Mouse (Mus musculus) G1E (cell line): Measurements from ENCODE around the gene Sv2b.

Experiments
- CTCF ChIP-seq: IDR thresholded peaks from 2 replicates; pipeline ENCODE4 v1.5.1; 2012; ENCODE audit warnings: low read depth, low read length, inconsistent platforms, mixed read lengths
- GATA1 ChIP-seq: IDR thresholded peaks from 2 replicates; pipeline ENCODE4 v1.6.1; 2012; ENCODE audit warnings: borderline replicate concordance, low read length, inconsistent platforms, mixed read lengths
- GATA2 ChIP-seq: IDR thresholded peaks from 2 replicates; pipeline ENCODE4 v1.6.1; 2012; ENCODE audit warnings: low read depth, low read length, inconsistent platforms, borderline replicate concordance
- POLR2AphosphoS5 ChIP-seq: IDR thresholded peaks from 2 replicates; pipeline ENCODE4 v1.6.1; 2012; ENCODE audit warnings: low read depth, low read length, inconsistent platforms; ENCODE audit not compliant: insufficient replicate concordance
- TAL1 ChIP-seq: conservative IDR thresholded peaks from 2 replicates; pipeline ENCODE4 v1.6.1; 2012; ENCODE audit warnings: low read depth, low read length, inconsistent platforms, mixed read lengths

DNA sequence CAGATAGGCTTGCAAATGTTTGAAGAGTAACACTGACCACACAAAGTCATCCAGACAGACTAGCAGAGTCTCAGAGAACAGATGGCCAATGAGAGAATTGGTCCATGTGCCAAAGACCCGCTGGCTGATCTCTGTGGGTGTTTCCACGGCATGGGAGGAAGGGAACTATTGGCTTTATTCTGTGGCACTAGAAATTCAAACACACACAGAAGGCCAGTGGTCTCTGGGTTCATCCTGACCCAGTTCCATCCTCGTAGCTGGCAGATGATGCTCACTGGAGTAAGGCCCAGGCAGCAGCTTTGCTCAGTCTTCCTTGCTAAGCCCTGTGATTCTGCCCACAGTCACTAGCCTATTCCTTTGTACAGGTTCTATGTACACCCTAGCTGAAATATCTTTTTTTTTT lies 20.7 kb upstream of the Sv2b start:
- no peak for TF ChIP-seq TAL1
- TF ChIP-seq CTCF, result no peak
- no peak for TF ChIP-seq GATA2
- TF ChIP-seq POLR2AphosphoS5, result no peak
- TF ChIP-seq GATA1, result no peak
